Mouse (Mus musculus): ENCODE measurements around the gene Slc9a8. TPM values are rescaled to one million over a fixed set of nuclear protein-coding genes. Genes with fewer than 3 reads are reported as not detected.

Slc9a8 gene
- polyA plus RNA-seq, 1 experiment from 2014 or later, result 10.4 TPM

- WGBS, result 76% methylated on average over 9 of the region's 9 CpGs
- H3K27me3 ChIP-seq (ENCODE audit: control insufficient read depth, insufficient read depth, low read length), result no peaks in the 10 kb centered on the region
- no peak for TF ChIP-seq EP300 (optimal IDR thresholded peaks at IDR 0.05)
- peak; percentile 51 for TF ChIP-seq CTCF (IDR thresholded peaks at IDR 0.05; ENCODE audit: low read depth)
- DNase-seq (ENCODE audit: low spot score) (no peak), ATAC-seq (ENCODE audit: low FRiP score, low TSS enrichment) (no peak)
- no peak overlapping the region for H3K4me3 ChIP-seq (ENCODE audit: low read depth, low read length)
- H3K27ac ChIP-seq (replicated peaks), result peak overlapping the region; percentile 77
- no peaks in the 10 kb centered on the region for H3K9me3 ChIP-seq (ENCODE audit: control insufficient read depth, low read length)
- H3K4me1 ChIP-seq (replicated peaks; ENCODE audit: control insufficient read depth, insufficient read depth), result 0 out of 2 replicates have a peak, but pooled peaks cover 2% of the 10 kb centered on the region
- H3K36me3 ChIP-seq (ENCODE audit: control insufficient read depth, insufficient read depth, low read length), result peaks cover 22% of the 10 kb centered on the region; the same call in 1 of the 2 replicates
- H3K9ac ChIP-seq (ENCODE audit: low read length), result no peak overlapping the region
- H3K4me2 ChIP-seq (replicated peaks; ENCODE audit: low read depth), result no peak overlapping the region
These were observed 2.5 kb downstream of the Slc9a8 start for GRCm38 (mm10) chr2:167424040-167424439.

- 0 out of 2 replicates have a peak, but pooled peaks cover 2% of the 10 kb centered on the region for H3K4me1 ChIP-seq (replicated peaks; ENCODE audit: control insufficient read depth, insufficient read depth)
- no peaks in the 10 kb centered on the region for H3K27me3 ChIP-seq (ENCODE audit: control insufficient read depth, insufficient read depth, low read length)
- ATAC-seq (ENCODE audit: low FRiP score, low TSS enrichment), result peak; percentile 27; the same call in 1 of the 2 replicates
- H3K36me3 ChIP-seq (ENCODE audit: control insufficient read depth, insufficient read depth, low read length), result peaks cover 26% of the 10 kb centered on the region; the same call in 1 of the 2 replicates
- no peaks in the 10 kb centered on the region for H3K9me3 ChIP-seq (ENCODE audit: control insufficient read depth, low read length)
- H3K4me2 ChIP-seq (replicated peaks; ENCODE audit: low read depth), result no peak overlapping the region
- 78% methylated on average over 3 of the region's 3 CpGs for WGBS
- no peak for DNase-seq (ENCODE audit: low spot score)
- no peak for TF ChIP-seq CTCF (IDR thresholded peaks at IDR 0.05; ENCODE audit: low read depth)
- no peak overlapping the region for H3K4me3 ChIP-seq (ENCODE audit: low read depth, low read length)
- peak overlapping the region; percentile 77 for H3K27ac ChIP-seq (replicated peaks)
- no peak overlapping the region for H3K9ac ChIP-seq (ENCODE audit: low read length)
These were observed 3.0 kb downstream of the Slc9a8 start for GRCm38 (mm10) chr2:167424516-167424915.

GRCm38 (mm10) chr2:167425407-167425806, 3.9 kb downstream of the Slc9a8 start:
- Histone ChIP-seq H3K4me1 (replicated peaks; ENCODE audit: control insufficient read depth, insufficient read depth) (0 out of 2 replicates have a peak, but pooled peaks cover 2% of the 10 kb centered on the region), H3K4me2 (replicated peaks; ENCODE audit: low read depth) (no peak overlapping the region), H3K9ac (ENCODE audit: low read length) (no peak overlapping the region), H3K9me3 (ENCODE audit: control insufficient read depth, low read length) (no peaks in the 10 kb centered on the region), H3K27ac (replicated peaks) (peak overlapping the region; percentile 77), H3K27me3 (ENCODE audit: control insufficient read depth, insufficient read depth, low read length) (no peaks in the 10 kb centered on the region), H3K36me3 (ENCODE audit: control insufficient read depth, insufficient read depth, low read length) (peaks cover 26% of the 10 kb centered on the region; the same call in 1 of the 2 replicates), H3K4me3 (ENCODE audit: low read depth, low read length) (no peak overlapping the region)
- TF ChIP-seq CTCF (IDR thresholded peaks at IDR 0.05; ENCODE audit: low read depth), result no peak
- TF ChIP-seq EP300 (optimal IDR thresholded peaks at IDR 0.05), result no peak
- 55% methylated on average over 6 of the region's 6 CpGs for WGBS
- peak; percentile 68 for ATAC-seq (ENCODE audit: low FRiP score, low TSS enrichment)
- DNase-seq (ENCODE audit: low spot score), result no peak

- H3K4me1 ChIP-seq (replicated peaks; ENCODE audit: control insufficient read depth, insufficient read depth), result no peaks in the 10 kb centered on the region
- 88% methylated on average over 5 of the region's 5 CpGs for WGBS
- H3K27me3 ChIP-seq (ENCODE audit: control insufficient read depth, insufficient read depth, low read length), result no peaks in the 10 kb centered on the region
- DNase-seq (ENCODE audit: low spot score) (no peak), ATAC-seq (ENCODE audit: low FRiP score, low TSS enrichment) (no peak)
- no peak overlapping the region for H3K9ac ChIP-seq (ENCODE audit: low read length)
- peaks cover 28% of the 10 kb centered on the region; the same call in 1 of the 2 replicates for H3K36me3 ChIP-seq (ENCODE audit: control insufficient read depth, insufficient read depth, low read length)
- TF ChIP-seq CTCF (IDR thresholded peaks at IDR 0.05; ENCODE audit: low read depth), result no peak
- TF ChIP-seq EP300 (optimal IDR thresholded peaks at IDR 0.05), result no peak
- H3K4me2 ChIP-seq (replicated peaks; ENCODE audit: low read depth), result no peak overlapping the region
- H3K9me3 ChIP-seq (ENCODE audit: control insufficient read depth, low read length), result no peaks in the 10 kb centered on the region
- no peak overlapping the region for H3K27ac ChIP-seq (replicated peaks)
- no peak overlapping the region for H3K4me3 ChIP-seq (ENCODE audit: low read depth, low read length)
These were observed 8.1 kb downstream of the Slc9a8 start for GRCm38 (mm10) chr2:167429596-167429995.

GRCm38 (mm10) chr2:167430737-167431417, 9.4 kb downstream of the Slc9a8 start:
- Histone ChIP-seq H3K27ac (replicated peaks) (no peak overlapping the region), H3K4me3 (ENCODE audit: low read depth, low read length) (no peak overlapping the region), H3K4me2 (replicated peaks; ENCODE audit: low read depth) (no peak overlapping the region), H3K9ac (ENCODE audit: low read length) (no peak overlapping the region), H3K36me3 (ENCODE audit: control insufficient read depth, insufficient read depth, low read length) (peaks cover 20% of the 10 kb centered on the region; the same call in 1 of the 2 replicates), H3K27me3 (ENCODE audit: control insufficient read depth, insufficient read depth, low read length) (no peaks in the 10 kb centered on the region), H3K9me3 (ENCODE audit: control insufficient read depth, low read length) (no peaks in the 10 kb centered on the region), H3K4me1 (replicated peaks; ENCODE audit: control insufficient read depth, insufficient read depth) (no peaks in the 10 kb centered on the region)
- 59% methylated on average over 9 of the region's 9 CpGs for WGBS
- ATAC-seq (ENCODE audit: low FRiP score, low TSS enrichment) (0 out of 2 replicates have a peak, but pooled peaks have one; percentile 25), DNase-seq (ENCODE audit: low spot score) (no peak)
- no peak for TF ChIP-seq CTCF (IDR thresholded peaks at IDR 0.05; ENCODE audit: low read depth)
- no peak for TF ChIP-seq EP300 (optimal IDR thresholded peaks at IDR 0.05)

GRCm38 (mm10) chr2:167431418-167431776, 9.9 kb downstream of the Slc9a8 start:
- no peaks in the 10 kb centered on the region for H3K9me3 ChIP-seq (ENCODE audit: control insufficient read depth, low read length)
- no peaks in the 10 kb centered on the region for H3K4me1 ChIP-seq (replicated peaks; ENCODE audit: control insufficient read depth, insufficient read depth)
- ATAC-seq (ENCODE audit: low FRiP score, low TSS enrichment), result peak; percentile 32; the same call in 1 of the 2 replicates
- H3K27me3 ChIP-seq (ENCODE audit: control insufficient read depth, insufficient read depth, low read length), result no peaks in the 10 kb centered on the region
- no peak for DNase-seq (ENCODE audit: low spot score)
- no peak overlapping the region for H3K4me2 ChIP-seq (replicated peaks; ENCODE audit: low read depth)
- TF ChIP-seq EP300 (optimal IDR thresholded peaks at IDR 0.05) (no peak), CTCF (IDR thresholded peaks at IDR 0.05; ENCODE audit: low read depth) (no peak)
- no peak overlapping the region for H3K27ac ChIP-seq (replicated peaks)
- H3K9ac ChIP-seq (ENCODE audit: low read length), result no peak overlapping the region
- 48% methylated on average over 7 of the region's 7 CpGs for WGBS
- H3K4me3 ChIP-seq (ENCODE audit: low read depth, low read length), result no peak overlapping the region
- peaks cover 16% of the 10 kb centered on the region; the same call in 1 of the 2 replicates for H3K36me3 ChIP-seq (ENCODE audit: control insufficient read depth, insufficient read depth, low read length)

Measured in stomach, postnatal 0 days (tissue).